Mouse (Mus musculus): ENCODE measurements around the gene Dph1.

- TF ChIP-seq CTCF (IDR thresholded peaks at IDR 0.05; ENCODE audit: insufficient read depth, low read depth, low read length) (no peak), POLR2A (IDR thresholded peaks at IDR 0.05; ENCODE audit: insufficient read depth, low read depth, low read length) (no peak)
Measured at GRCm38 (mm10) chr11:75158432-75158831, 32.6 kb downstream of the Dph1 start.

Data from olfactory bulb, adult 2 months (tissue).